Mouse (Mus musculus) C3H10T1/2 (cell line): ENCODE results near the gene Olfr91. TPM values are rescaled to one million over a fixed set of nuclear protein-coding genes. Genes with fewer than 3 reads are reported as not detected.

Experiments used
- polyA plus RNA-seq, 2 experiments: library from polyadenylated mRNA; unstranded; fragments of >200 nt; fragmentation: generic; extraction: Trizol; gene quantifications; one replicate each; pipeline ENCODE4 v1.2.1; 2012; ENCODE audit warnings: missing spikeins in 2 of 2

Olfr91 gene
- polyA plus RNA-seq = not detected

GRCm38 (mm10) chr17:37098178-37098577 is at the start of gene Olfr91:
TSS of gene Olfr91 (minus strand) at chr17:37098278.

GRCm38 (mm10) chr17:37119988-37120387 is 21.9 kb upstream of the Olfr91 start, which contains the start of gene Olfr92:
TSS of gene Olfr92 (minus strand) at chr17:37120088.

GRCm38 (mm10) chr17:37088399-37088798 is 9.7 kb downstream of the Olfr91 start, which contains the start of gene Olfr90:
TSS of gene Olfr90 (minus strand) at chr17:37088499.

DNA sequence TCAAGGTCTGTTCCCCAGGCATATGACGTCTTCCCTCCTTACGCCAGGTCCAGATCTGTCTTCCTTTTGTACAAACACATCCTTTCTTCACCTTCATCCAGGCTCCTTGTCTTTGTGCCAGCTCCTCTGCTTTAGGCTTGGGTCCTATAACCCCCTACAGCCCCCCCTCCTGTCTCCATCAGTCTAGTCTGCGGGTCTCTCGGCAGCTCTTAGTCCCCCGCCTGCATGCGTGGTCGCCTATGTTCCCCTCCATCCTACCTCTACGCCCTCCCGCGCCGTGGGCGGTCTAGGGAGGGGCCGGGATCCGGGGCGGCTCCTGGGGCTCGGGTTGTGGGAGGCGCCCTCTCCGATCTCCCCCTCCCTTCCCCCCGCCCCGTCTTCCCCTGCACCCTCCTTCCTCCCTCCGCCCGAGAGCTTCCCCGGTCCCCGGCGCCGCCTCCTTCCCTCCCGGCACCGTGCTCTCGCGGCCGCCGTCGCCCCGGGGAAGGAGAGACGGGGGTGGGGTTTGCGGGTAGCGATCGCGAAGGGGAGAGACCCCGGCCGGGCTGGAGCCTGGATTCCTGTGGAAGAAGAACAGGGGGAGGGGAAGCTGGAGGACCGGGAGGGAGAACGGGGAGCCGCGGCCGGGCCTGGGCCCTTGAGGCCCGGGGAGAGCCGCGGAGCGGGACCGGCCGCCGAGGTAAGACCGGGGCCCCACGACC is 52.3 kb downstream of the Olfr91 start, which contains the start of gene Gabbr1:
Gabbr1 (plus strand) TSS at position 356 of the 701 bp plus-strand sequence.

Other genes starting within 250 kb of the Olfr91 start
- gene Trim15, start 231.1 kb downstream of the Olfr91 start, polyA plus RNA-seq = not detected
- under 1 TPM in 1 of 2 experiments, not detected in 1; 0.01 TPM for gene Trim10, start 228.7 kb downstream of the Olfr91 start, polyA plus RNA-seq
- gene Trim40, start 208.2 kb downstream of the Olfr91 start, polyA plus RNA-seq = not detected
- gene Trim31, start 200.2 kb downstream of the Olfr91 start, polyA plus RNA-seq = not detected
- under 1 TPM; 0.05 to 0.08 TPM for gene Rnf39, start 155.4 kb downstream of the Olfr91 start, polyA plus RNA-seq
- gene Ppp1r11, start 146.5 kb downstream of the Olfr91 start, polyA plus RNA-seq = 100 to 1,000 TPM; 197 to 372 TPM
- gene Znrd1, start 139.7 kb downstream of the Olfr91 start, polyA plus RNA-seq = 100 to 1,000 TPM in 1 of 2 experiments, 10 to 100 TPM in 1; 84.4 to 119 TPM
- gene Znrd1as, start 139.7 kb downstream of the Olfr91 start, polyA plus RNA-seq = 1 to 10 TPM in 1 of 2 experiments, under 1 TPM in 1; 0.77 to 7.1 TPM
- gene 2410137M14Rik, start 117.0 kb downstream of the Olfr91 start, polyA plus RNA-seq = not detected
- gene H2-M5, start 108.7 kb downstream of the Olfr91 start, polyA plus RNA-seq = under 1 TPM in 1 of 2 experiments, not detected in 1; 0.40 TPM
- gene Zfp57, start 97.1 kb downstream of the Olfr91 start, polyA plus RNA-seq = 1 to 10 TPM; 4.6 to 6.5 TPM
- under 1 TPM in 1 of 2 experiments, not detected in 1; 0.04 TPM for gene Mog, start 74.9 kb downstream of the Olfr91 start, polyA plus RNA-seq
- gene Gabbr1, start 52.3 kb downstream of the Olfr91 start, polyA plus RNA-seq = 10 to 100 TPM in 1 of 2 experiments, 1 to 10 TPM in 1; 2.5 to 13.3 TPM
- gene Olfr90, start 9.8 kb downstream of the Olfr91 start, polyA plus RNA-seq = not detected
- gene Olfr92, start 21.8 kb upstream of the Olfr91 start, polyA plus RNA-seq = not detected
- gene Olfr93, start 63.2 kb upstream of the Olfr91 start, polyA plus RNA-seq = not detected
- under 1 TPM in 1 of 2 experiments, not detected in 1; 0.34 TPM for gene Ubd, start 95.6 kb upstream of the Olfr91 start, polyA plus RNA-seq
- gene Olfr94, start 102.7 kb upstream of the Olfr91 start, polyA plus RNA-seq = not detected
- gene Olfr95, start 114.8 kb upstream of the Olfr91 start, polyA plus RNA-seq = not detected
- gene Olfr96, start 121.9 kb upstream of the Olfr91 start, polyA plus RNA-seq = not detected
- not detected for gene Olfr97, start 139.1 kb upstream of the Olfr91 start, polyA plus RNA-seq
- gene Olfr98, start 165.5 kb upstream of the Olfr91 start, polyA plus RNA-seq = not detected
- gene H2-M3, start 171.9 kb upstream of the Olfr91 start, polyA plus RNA-seq = 1 to 10 TPM in 1 of 2 experiments, under 1 TPM in 1; 0.35 to 4.0 TPM
- not detected for gene Olfr99, start 185.2 kb upstream of the Olfr91 start, polyA plus RNA-seq
- not detected for gene Olfr101, start 206.0 kb upstream of the Olfr91 start, polyA plus RNA-seq
- gene Olfr102, start 218.8 kb upstream of the Olfr91 start, polyA plus RNA-seq = not detected
- gene Olfr103, start 241.4 kb upstream of the Olfr91 start, polyA plus RNA-seq = not detected